Mouse (Mus musculus) c-Kit-positive CD71-positive TER-119-negative erythroid progenitor cells, embryonic 14.5 days (primary cell): ENCODE measurements around the gene Tekt3.

ENCODE experiments used
- DNase-seq: peaks from one replicate; pipeline ENCODE4 v3.0.0-alpha.2; 2013; ENCODE audit warnings: low read depth

The Tekt3 gene

GRCm38 (mm10) chr11:63125832-63126456 is 64.5 kb downstream of the Tekt3 start:
- DNase-seq = no peak

- no peak for DNase-seq
Observed at GRCm38 (mm10) chr11:63126976-63127375, 65.5 kb downstream of the Tekt3 start.

DNA sequence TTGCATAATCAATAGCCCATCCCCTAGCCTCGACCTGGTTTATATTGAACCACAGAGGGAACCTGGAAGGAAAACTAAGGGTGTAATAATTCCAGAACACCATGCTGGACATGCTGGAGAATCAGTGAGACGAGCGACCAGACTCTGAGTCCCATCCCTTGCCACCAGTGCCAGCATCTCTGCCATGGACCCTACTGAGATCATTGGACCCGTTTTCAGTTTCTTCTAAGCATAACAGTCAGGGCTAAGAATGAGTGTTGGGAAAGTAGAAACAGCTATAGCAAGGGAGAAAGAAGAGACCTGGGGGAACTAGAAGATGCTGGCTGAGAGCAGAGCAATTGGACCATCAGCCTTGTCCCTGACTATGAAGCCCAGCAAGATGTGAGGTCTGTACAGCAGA is 66.1 kb downstream of the Tekt3 start:
- no peak for DNase-seq

DNA sequence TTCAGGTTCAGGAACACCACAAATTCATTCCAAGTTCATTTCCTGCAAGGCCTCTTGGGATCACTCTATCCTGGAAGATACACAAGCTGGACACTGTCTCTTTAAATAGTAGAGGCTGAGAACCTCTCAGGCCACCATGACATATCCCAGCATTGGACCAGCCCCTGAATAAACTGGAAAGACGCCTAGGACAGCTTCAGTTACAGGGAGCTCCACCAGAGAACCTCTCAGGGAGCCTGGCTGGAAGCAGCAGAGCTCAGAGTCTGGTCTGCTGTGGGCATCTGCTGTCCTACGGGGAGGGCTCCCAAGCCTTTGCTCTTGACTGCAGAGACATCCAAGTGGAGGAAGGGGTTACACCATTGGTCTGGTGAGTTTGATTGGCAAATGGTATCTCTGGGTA is 67.3 kb downstream of the Tekt3 start, which contains the start of gene Pmp22:
Pmp22 (plus strand) TSS at position 199 of the 400 bp plus-strand sequence.
- no peak for DNase-seq

DNA sequence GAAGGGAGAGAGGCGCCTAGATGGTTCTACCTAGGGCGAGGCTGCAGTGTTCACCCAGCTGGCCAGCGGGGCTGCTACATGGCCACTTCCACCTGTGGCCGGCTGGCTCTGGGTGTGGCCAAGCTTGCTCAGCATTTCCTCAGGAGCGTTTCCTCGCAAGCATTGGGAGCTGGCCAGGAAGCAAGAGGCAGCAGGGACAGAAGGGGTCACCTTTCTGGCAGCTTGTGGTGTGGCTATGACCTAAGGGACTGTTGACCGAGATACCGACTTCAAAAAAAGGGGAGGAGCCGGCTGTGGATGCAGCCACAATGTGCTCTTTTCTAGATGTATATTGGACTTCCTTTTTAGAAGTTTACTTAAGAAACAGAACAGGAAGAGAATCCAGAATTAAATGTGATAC is 67.9 kb downstream of the Tekt3 start:
- no peak for DNase-seq

DNA sequence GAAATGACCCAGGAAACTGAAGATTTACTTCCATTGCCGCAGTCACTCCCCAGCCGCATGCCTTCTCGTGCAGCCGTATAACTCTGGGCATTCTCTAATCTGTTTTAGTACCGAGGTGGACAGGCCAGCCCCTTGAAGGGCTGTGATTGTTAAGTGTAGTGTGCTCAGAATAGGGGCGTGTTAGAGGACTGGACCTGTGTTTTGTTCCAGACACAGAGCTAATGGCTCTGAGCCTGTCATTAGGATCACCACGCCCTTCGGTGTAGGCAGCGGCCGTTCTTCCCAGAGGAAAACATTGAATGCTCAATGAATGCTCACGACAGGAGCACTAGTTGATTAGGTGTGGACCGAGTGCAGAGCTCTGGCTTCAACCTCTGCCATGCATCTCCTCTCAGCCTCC is 68.4 kb downstream of the Tekt3 start:
- DNase-seq = no peak

- DNase-seq = no peak
Observed at GRCm38 (mm10) chr11:63130497-63130896, 69.0 kb downstream of the Tekt3 start.

DNA sequence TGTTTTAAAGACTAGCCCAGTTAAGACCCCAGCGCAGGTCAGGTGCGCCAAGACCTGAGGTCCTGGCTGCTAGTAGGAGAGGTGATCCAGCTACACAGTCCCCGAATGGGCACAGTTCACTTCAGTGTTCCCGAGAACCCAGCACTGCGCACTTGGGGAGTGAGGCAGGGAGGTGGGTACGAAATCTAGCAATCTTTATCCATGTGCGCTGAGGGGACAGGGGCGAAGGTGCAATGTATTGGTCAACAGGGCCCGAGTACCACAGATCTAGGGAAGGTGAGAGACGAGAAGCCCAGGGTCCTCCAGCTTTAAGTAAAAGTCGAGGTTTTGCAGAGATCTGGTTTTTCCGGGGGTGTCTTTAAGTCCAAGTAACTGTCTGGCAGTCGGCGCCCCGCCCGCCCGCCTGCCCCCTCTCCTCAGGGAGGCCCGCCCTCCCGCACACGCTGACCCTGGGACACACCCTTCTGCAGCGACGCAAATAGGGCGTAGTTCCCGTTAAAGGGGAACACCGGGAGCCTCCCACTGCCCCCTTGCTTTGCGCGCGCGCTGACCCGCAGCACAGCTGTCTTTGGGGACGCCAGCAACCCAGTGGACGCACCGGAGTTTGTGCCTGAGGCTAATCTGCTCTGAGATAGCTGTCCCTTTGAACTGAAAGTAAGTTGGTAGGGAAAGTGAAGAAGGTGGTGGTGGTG is 69.7 kb downstream of the Tekt3 start:
- no peak for DNase-seq

GRCm38 (mm10) chr11:63131693-63132040 is 70.2 kb downstream of the Tekt3 start:
- no peak for DNase-seq

DNA sequence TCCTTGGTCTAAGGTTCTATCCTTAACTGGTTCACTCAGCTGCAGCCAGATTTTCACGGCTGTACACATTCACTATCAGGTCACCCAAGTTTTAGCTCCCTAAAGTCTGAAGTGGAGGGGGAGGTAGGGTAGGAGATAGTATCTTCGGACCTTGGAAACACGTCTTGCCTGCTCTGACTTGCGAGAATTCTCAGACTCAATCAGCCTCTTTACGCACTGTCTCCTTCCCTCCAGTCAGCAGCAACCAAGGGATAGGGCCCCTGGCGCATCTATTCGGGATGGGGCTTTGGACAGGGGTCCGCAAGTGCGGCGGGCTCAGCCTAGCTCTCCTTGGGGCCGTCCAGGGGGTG is 70.7 kb downstream of the Tekt3 start:
- DNase-seq = no peak

GRCm38 (mm10) chr11:63132501-63133435 is 71.3 kb downstream of the Tekt3 start:
- no peak for DNase-seq

DNA sequence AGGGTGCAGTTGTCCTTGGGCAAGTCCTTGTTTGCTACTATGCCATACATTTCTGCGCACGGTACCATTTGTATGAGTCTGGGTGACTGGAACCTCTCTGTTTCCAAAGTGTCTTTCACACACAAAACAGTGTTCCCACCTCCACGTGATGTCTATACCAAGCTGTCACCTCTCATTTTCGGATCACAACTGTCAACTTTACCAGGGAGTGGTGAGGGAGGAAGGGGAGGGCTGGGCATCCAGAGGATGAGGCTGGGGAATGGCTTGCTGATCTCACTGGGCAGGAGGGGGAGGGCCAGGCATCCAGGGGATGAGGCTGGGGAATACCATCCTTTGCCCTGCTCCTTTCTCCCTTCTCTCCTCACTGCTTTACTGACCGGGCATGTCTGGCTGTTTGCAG is 72.6 kb downstream of the Tekt3 start:
- DNase-seq = no peak

DNA sequence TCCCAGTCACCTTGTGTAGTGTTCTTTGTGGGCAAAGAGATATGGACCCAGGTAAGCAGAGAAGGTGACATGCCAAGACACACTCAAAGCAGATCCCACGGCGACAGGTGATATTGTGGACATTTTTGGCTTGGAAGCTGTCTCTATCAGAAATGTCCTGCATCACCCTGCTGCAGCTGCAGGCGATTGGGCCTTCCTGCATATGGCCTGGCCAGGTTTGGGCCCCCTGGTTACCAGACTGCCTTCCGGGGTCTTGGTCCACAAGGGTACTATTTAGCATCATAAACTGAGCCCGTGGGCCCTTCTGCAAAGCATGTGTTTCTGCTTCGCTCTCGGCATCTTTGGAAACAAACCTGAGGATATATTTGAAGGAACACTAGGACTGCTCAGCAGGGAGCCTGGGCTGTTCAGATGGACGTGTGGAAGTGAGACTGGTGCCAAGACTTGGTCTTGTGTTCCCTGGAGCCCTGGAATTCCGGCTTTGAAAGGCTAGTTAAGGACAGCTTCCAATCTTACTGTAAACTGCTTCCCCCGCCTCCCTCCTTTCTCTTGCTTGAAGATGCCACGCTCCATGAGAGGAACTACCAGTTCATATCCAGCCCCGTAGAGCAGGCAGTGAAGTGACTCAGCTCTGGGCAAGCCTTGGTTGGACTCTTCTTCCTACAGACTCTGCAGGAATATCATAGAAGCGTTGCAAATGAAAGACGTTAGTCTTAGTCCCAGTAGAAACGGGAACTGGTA is 73.5 kb downstream of the Tekt3 start:
- DNase-seq = no peak

- peak; percentile 23 for DNase-seq
Observed at GRCm38 (mm10) chr11:63135622-63136021, 74.2 kb downstream of the Tekt3 start.

DNA sequence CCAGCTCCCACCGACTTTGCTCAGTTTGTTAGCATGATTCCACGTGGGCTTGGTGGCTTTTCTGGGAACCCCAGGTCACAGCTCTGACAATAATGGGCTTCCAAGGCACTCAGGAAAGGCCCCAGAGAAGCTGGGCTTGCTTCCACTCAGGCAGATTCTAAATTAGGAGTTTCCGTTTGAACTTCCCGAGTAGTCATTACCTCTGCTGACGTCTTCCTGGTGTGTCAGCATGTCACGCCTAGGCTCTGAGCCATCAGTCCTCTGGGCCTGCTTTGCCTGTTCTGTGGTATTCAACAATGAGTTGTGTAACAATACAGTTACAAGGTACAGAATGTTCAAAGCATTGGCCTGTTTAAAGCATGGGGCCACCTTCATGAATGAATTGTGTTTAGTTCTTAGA is 74.8 kb downstream of the Tekt3 start:
- DNase-seq = no peak

DNA sequence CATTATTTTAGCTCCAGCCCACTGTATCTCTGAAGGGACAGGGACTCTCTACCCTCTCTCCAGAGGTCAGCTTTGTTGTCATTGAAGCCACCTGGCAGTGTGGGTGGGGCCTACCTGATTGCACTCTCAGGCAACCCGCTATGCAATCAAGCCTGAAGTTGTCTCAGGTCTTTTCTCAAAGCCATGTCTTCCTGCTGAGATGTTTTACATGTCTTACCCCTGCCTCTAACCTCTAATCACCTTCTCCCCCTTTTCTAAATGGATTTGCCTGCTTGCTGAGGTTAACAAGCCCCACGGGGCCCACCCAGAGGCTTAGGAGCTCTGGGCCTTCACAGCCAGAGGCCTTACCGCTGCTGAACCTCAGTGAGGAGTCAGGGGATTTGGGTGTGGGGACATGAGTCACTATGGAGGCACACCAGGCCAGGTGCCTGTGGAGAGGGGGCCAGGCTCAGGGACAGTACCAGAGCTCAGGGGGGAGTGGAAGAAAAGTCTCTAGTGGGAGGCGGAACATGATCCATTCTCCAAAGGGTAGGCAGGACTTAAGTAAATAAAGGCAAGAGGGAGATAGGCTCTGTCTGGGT is 75.5 kb downstream of the Tekt3 start:
- DNase-seq = no peak

GRCm38 (mm10) chr11:63138739-63139138 is 77.3 kb downstream of the Tekt3 start:
- DNase-seq = no peak

GRCm38 (mm10) chr11:63142311-63142710 is 80.9 kb downstream of the Tekt3 start:
- no peak for DNase-seq

GRCm38 (mm10) chr11:63142816-63143215 is 81.4 kb downstream of the Tekt3 start:
- DNase-seq = no peak

DNA sequence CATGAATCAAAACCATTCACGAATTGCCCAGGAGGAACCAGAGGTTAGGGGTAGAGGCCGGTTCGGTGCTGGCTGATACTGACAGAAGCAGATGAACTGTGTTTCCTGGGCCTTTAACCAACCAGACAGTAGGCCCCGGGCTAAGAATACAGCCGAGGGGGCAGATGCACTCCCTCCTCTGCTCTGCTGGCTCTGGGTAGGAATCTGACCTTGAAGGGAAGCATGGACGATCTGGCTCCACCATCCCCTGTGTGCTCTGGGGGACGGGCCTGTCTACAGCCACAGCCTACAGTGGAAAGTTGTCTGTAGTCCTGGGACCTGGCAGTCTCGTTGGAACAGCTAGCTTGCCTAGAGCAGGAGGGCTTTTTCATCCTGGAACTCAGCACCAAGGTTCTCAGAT is 82.0 kb downstream of the Tekt3 start:
- DNase-seq = no peak
